Mouse (Mus musculus) monocyte, adult 2 months (primary cell): ENCODE results near the gene Ccdc18.
"Not testable (repeated sequence)": the region's sequence is repeated elsewhere in the genome, so short reads cannot be mapped to it uniquely, and the experiment has no call there.

ENCODE experiments used
- DNase-seq, 2 experiments: peaks; one replicate each; pipeline ENCODE4 v3.0.0; 2022; ENCODE audit warnings: low spot score in 2 of 2, low read depth in 1 of 2

Gene Ccdc18

GRCm38 (mm10) chr5:108132441-108133243 lies at the start of gene Ccdc18, which contains the start of gene Tmed5:
Ccdc18 (plus strand) TSS chr5:108132875.
Tmed5 (minus strand) TSS chr5:108132620.
- DNase-seq: peak; percentile 93 to 94

DNA sequence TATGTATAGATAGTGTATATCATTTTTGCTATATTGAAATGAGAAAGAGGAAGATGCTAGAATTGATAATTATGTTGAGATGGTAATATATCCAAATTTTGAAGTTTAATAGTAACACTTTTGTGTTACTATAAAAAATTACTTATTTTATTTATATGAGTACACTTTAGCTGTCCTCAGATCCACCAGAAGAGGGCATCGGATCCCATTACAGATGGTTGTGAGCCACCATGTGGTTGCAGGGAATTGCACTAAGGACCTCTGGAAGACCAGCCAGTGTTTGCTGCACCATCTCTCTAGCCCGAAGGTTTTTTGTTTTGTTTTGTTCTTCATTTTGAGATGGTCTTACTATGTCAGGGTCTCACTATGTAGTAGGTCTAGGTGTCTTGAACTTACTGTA lies 47.2 kb upstream of the Ccdc18 start:
- no peak for DNase-seq

DNA sequence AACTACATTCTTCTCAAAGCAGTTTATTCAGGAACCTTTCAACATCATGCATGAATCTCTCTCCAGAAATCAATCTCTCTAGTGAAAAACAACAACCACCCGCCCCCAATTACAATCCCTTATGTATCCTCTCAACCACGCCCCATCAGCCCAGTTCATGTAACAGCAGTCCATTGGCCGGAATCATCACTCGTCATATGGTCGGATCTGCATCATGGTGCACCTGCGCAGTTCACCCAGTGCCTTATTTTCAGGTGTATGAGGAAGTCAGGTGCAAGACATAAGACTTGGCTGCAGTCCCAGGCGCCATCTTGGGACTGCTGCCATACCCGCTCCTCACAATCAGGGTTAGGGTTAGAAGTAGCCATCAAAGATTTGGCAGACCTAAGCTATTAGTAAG lies 39.9 kb upstream of the Ccdc18 start:
- not testable (repeated sequence) for DNase-seq

GRCm38 (mm10) chr5:108097676-108098075 lies 35.0 kb upstream of the Ccdc18 start:
- DNase-seq: no peak

- DNase-seq: no peak
Observed at GRCm38 (mm10) chr5:108100196-108100595, 32.5 kb upstream of the Ccdc18 start.

DNA sequence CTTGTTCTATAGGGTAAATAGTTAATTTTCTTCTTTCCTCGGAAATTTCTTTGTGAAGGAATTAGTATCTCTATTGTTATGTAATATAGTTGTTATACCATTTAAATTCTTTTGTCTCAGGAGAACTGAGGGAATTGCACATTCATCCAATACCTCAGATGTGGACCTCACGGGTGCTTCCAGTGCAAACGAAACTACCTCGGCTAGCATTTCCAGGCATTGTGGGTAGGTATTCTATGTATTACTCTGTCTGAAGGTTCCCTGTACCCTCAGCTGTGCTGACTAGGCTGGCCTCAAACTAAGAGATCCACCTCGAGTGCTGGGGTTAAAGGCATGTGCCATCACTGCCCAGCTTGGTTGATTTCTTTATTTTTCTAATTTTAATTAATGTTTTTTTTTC lies 28.4 kb upstream of the Ccdc18 start:
- DNase-seq: no peak

- DNase-seq: no peak
Observed at GRCm38 (mm10) chr5:108109346-108109745, 23.3 kb upstream of the Ccdc18 start.

DNA sequence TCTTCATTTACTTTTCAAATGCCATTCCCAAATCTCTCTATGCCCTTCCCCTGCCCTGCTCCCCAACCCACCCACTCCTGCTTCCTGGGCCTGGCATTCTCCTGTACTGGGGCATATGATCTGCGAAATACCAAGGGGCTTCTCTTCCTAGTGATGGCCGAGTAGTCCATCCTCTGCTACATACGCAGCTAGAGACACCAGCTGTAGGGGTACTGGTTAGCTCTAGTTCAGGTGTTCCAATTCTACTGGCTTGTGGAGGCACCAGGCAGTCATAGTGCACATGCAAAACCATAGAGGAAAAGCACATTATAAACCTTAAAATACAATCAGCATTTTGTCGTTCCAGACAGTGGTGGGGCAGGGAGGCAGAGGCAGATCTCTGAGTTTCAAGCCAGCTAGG lies 15.0 kb upstream of the Ccdc18 start:
- DNase-seq: no peak

GRCm38 (mm10) chr5:108120221-108120900 lies 12.3 kb upstream of the Ccdc18 start:
- no peak for DNase-seq

DNA sequence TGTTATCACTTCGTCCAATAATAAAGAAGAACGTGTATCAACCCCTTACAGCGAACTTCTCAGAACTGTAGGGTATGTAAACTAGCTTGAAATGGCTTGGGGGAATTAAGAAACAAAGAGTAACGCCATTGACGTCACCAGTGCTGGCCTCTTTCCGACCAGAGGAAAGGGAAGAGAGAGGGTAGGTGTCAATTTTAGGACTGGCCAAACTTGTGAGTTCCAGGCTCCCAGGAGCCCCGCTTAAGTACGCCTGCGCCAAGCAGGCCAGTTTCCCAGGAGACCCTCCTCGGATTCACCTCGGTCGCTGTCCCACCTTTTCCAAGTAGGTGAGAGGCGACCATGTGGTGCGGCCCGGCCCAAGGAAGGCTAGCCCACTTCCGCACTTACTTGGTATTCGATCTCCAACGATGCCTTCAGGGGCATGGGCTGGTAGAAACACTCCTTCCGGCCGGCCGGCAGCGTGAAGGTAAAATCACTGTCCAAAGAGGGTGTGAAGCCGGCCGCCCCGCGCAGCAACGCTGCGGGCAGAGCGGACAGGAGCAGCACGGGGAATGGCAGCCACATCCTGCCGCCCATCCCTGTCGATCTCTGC lies 730 bp upstream of the Ccdc18 start:
- DNase-seq: peak; percentile 16 to 56

GRCm38 (mm10) chr5:108152592-108152991 lies 19.9 kb downstream of the Ccdc18 start:
- no peak for DNase-seq

DNA sequence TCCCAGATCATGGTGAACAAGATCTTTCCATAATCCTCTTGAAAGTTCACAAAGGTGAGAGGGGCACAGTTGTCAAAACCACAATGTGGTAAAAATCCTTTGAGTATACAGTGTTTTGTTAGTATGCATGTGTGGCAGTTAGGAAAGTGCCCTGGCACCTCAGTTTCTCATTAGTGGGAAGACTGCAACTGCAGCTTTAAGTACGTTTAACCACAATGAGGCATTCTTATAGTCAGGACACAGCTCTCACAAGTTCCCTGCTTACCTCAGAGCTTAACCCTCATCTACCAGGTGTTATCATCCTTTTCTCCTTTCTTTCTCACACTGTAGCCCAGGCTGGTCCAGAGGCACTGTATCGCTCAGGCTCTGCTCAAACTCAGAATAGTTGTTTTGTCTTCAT lies 28.1 kb downstream of the Ccdc18 start:
- no peak for DNase-seq

GRCm38 (mm10) chr5:108163695-108164094 lies 31.0 kb downstream of the Ccdc18 start:
- no peak for DNase-seq

DNA sequence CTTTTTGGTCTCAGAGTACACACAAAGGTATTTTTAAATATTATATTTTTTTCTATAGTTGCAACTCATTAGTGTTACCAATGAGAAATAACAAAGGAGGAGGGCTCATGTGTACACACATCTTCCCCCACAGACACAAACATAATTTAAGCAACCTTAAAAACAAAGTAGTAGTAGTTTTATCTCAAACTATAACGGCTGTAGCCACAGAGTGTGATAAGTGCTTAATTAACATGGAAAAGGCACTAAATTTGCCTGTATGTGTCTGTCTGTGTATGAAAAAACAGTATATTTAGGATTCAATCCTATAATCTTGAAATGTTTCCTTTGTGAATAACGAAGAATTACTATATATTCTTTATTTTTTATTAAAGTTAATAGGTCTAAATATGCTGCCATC lies 51.4 kb downstream of the Ccdc18 start:
- DNase-seq: no peak

DNA sequence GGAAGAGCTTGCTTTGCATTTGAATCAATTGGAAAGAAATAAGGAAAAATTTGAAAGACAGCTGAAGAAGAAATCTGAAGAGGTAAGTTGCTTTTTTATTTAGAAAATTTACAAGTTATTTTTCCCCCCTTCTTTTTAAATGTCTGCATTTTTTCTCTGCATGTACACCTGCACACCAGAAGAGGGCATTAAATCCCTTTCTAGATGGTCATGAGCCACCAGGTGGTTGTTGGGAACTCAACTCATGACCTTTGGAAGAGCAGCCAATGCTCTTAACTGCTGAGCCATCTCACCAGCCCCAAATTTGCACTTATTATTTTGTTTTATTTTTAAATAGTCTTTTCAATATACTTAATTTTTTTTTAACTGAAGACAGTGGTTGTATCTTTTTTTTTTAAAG lies 56.3 kb downstream of the Ccdc18 start:
- no peak for DNase-seq

DNA sequence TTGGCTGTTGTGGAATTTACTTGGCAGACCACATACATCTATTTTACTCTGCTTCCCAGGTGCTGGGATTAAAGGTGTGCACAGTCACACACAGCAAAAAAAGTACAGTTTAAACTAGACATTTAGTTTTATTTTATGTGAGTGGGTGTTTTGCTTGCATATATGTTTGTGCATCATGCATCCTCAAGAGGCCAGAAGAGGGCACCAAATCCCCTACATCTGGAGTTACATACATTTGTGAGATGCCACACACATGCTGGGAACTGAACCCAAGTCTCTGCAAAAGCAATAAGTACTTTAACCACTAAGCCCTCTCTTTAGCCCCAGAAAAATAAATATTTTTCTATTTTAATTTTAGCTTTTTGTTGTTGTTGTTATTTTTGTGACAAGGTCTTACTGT lies 73.3 kb downstream of the Ccdc18 start:
- DNase-seq: no peak

DNA sequence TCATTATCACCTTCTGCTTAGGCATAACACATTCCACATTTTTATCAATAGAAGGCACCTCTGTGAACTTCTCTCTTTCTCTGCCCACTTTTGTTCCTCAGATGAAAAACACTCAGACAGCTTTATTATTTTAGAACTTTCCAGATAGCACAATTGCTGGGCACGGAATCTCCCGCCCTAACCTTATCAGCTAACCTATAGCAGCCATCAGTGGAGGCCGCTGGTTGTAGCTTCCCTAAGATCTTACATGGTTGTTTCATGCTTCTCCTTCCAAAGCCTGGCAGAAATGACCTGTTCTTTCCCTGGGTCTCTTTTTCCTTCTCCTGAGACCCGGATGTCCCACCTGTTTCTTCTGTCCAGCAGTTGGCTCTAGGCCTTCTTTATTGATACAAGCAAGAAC lies 78.8 kb downstream of the Ccdc18 start:
- no peak for DNase-seq

GRCm38 (mm10) chr5:108214928-108215327 lies 82.3 kb downstream of the Ccdc18 start:
- DNase-seq: no peak

DNA sequence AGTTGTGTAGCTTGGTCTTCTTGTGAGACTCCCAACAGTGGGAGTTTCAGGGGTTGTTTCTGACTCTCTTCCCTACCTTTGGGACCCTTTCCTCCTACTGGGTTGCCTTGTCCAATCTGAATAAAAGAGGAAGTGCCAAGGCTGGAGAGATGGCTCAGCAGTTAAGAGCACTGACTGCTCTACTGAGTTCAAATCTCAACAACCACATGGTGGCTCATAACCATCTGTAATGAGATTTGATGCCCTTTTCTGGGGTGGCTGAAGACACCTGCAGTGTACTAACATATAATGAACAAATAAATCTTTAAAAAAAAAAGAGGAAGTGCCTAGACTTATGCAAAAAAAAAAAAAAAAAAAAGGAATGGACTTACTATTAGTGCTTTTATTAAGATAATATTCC lies 91.4 kb downstream of the Ccdc18 start:
- DNase-seq: no peak

DNA sequence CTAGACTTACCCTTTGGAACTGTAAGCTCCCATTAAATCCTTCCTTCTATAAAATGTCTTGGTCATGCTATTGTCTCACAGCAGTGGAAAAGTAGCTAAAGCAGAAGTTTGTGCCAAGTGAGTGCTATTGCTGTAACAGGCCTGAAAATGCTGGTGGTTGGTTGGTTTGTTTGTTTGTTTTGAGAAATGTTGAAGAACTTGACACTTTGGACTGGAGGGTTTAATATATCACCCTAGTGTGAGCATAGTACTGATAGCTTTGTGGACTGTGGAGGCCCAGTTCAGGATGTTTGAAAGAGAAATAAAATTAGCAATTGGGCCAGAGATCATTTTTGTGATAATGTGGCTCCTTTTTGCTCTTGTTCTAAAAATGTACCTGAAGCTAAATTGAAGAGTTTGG lies 93.5 kb downstream of the Ccdc18 start:
- no peak for DNase-seq

- DNase-seq: peak in 1 of 2 experiments; percentile 42
Observed at GRCm38 (mm10) chr5:108246314-108246765, 113.7 kb downstream of the Ccdc18 start.

DNA sequence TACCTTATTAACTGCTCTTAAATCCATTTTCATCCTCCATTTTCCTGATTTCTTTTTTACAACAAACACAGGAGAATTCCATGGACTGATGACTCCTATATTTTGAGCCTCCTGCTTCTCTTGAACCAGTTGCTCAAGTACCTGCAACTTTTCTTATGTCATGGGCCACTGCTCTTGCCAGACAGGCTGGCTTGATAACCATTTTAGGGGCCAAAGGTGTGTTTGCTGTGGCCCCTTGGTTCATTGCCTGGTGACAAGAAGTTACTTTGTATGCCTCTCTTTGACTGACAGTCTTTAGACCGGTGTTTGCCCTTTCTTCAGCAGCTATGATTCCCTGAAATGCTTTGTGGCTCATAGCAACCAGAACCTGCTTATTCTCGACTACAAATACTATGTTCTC lies 117.4 kb downstream of the Ccdc18 start:
- no peak for DNase-seq
